Mouse (Mus musculus): ENCODE data around the gene Ttyh3. TPM values are rescaled to one million over a fixed set of nuclear protein-coding genes. Genes with fewer than 3 reads are reported as not detected.

The Ttyh3 gene
- total RNA-seq, 2 experiments from 2014 or later: 4.6 to 5.2 TPM

DNA sequence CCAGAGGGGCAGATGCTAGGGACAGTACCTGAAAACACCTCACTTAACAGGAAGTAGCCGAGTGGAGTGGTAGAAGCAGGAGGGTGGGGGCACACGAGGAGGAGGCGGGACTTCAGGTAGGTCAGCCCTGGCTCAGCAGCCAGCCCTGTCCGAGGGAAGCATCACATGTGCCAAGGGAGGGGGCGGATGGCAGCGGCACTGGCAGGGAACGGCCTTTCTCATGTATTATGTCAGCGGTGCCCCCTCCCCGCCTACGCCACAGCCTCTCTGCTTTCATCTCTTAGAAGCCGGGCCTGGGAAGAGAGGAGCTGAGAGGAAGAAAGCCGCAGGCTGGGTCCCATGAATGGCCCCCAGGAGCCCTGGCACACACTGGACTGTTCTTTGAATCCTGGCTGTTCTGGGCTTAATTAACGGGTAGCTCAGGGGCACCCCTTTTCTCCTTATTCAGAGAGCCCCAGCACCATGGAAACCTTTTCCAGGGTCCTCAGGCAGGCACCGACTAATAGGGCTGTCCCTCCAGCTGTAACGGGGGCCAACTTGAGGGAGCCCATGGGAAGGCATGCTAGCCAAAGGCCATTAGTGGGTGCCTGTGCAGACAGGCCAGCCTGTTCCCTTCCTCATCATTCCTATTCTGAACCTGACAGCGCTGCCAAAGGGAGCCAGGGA, 10.9 kb upstream of the Ttyh3 start:
- no peak for DNase-seq
- intact Hi-C loops (cut with DNase I): loop anchor here (5.0 kb wide), 1 partner anchor 117 kb away; no protein-coding TSS in a partner anchor

DNA sequence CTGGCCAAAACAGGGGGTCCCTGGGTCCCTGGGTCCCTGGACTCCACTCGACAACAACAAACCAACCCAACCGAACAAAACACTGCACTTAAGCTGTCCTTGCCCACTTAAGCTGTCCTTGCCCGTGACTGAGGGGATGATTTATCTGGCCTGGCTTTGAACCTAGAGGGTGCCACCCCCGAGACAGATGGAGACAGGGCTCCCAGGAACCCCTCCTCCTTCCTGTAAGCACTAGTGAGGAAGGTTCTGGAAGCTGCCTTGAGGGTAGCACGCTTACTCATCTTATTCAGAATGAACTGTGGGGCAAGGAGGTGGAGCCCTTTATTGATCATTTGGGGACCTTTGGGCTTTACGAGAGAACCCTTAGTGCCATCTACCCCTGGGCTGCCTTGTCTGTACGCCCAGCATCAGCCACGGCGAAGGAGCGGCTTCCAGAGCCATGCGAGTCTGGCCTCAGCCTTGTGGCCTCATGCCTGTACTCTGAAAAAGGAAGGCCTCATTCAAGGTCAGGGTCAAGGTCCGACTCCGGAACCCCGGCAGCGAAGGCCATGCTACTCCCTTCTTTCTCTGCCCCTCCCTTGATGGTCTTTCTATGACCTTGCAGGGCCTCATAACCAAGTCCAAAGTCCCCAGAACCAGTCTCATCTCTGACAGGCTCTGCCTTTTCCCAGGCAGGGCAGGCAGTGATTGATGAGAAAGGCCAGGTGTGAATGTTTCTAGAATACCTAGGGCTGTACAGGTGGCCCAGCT, 5.4 kb upstream of the Ttyh3 start:
- intact Hi-C loops (cut with DNase I): no loop called here

DNA sequence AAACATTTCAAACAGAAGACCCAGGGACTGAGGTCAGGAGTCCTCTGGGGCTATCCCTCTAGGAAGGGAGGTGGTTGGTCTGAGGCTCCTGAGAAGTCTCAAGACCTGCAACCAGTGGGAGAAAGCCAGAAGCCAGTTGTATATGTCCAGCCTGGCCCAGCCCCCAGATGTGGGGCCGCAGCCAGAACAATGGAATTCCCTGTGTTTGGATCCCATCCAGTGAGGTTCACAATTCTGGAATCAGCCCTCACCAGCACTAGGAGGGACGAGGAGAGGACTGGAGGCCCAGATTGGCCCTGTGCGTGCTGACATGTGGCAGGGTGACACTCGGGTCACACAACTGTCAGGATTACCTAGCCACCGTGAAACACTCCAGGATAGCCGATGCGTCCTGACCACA, 3.8 kb upstream of the Ttyh3 start:
- no peak for DNase-seq
- intact Hi-C loops (cut with DNase I): no loop called here

More for the DNA sequence above, 5.4 kb upstream of the Ttyh3 start:
- no peak for DNase-seq

DNA sequence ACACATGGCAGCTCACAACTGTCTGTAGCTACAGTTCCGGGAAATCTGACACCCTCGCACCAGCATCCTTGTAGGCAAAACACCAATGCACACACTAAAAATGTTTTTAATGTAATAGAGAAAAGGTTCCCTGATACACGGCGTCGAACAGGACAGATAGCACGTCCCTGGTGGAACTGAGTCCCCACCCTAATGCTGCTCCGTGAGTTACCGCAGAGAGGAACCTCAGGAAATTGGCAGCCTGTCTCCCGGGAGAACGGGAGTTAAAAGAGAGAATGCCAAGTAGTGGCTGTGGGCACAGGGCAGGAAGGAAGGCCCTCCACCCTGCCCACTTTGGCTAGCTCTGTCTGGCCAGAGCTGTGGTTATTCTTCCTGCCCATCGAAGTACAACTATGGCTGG, 2.4 kb upstream of the Ttyh3 start:
- intact Hi-C loops (cut with DNase I): loop anchor here (2.0 kb wide), 1 partner anchor 56 kb away; no protein-coding TSS in a partner anchor
- DNase-seq: no peak

DNA sequence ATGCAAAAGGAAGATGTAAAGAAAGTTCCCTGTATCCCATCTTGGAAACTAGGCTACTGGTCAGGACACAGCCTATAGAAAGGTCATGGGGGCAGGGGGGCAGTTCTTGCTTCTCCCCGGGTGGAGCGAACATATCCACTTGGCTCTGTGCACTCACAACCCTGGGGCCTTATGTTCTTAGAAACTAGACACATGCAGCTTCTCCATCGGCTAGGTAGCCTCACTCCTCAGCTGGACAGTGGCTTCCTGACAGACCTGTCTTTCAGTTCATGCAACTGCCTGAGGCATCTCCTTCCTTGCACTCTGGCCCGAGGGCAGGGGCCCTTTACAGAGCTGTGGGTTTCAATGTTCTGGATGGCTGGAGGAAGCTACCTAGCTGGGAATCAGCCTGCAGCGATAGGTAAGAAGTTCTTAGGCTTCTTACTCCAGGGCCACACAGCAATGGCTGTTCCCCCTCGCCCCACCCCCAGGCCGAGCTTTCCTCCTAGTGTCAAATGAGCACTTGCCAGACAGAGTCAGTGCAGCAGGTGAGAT, 1.1 kb upstream of the Ttyh3 start:
- intact Hi-C loops (cut with DNase I): loop anchor here (2.0 kb wide), 1 partner anchor 57 kb away; no protein-coding TSS in a partner anchor
- no peak for DNase-seq

DNA sequence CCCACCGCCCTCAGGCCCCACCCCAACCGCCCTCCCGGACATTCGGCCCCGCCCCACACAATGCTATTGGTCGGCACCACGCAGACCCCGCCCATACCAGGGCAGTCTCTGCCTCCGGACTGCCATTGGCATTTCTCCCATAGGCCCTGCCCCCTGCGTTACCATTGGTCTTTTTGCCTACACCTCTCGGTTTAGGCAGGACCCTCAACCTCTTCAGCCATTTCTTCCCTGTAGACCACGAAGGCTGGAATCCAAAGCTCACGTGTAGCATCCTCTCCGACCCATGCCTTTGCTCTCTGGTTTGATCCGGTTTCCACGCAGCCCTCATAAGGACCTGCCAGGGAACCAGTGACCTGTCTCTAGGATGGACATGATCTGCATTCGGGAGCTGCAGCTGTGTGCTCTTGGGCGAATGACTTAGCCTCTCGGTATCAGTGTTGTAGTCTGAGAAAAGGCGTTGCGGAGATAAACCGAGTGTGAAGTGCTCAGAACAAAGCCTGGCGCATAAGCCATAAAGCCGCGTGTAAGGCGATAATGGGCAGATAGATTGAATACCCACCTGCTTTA, 353 bp upstream of the Ttyh3 start:
- DNase-seq: peak; percentile 90 to 98
- intact Hi-C loops (cut with DNase I): no loop called here

DNA sequence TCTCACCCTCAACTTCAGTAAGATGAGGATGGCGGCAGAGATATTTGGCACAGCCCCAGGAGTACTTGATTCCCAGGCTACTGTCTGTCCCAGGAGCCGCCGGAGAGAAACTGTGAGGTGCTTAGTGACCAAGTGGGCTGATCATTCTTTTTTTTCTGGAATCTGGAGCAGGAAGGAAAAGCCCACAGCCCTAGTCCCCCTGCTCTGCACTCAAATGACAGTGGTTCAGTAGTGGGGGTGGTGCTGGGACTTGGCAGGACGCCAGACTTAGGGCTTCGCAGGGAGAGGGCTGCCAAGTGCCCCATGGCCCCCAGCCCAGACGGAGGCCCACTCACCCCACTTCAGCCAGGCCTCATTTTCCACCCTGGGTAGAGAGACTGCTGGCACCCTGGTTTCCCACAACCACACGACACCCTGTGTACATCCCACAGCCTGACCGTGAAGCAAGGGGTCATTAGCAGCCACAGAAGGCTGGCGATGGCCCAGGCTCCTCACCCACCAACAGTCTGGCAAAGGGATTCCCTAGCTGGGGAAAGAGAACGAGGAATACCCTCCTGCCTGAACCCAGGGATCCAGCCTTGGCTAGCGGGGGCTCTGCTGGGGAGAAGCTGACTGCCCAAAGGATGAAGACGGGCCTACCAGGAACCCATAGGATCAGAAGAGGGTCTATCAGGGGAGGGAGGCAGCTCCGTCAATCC, 861 bp downstream of the Ttyh3 start:
- intact Hi-C loops (cut with DNase I): no loop called here
- DNase-seq: peak in 1 of 2 experiments; percentile 38

DNA sequence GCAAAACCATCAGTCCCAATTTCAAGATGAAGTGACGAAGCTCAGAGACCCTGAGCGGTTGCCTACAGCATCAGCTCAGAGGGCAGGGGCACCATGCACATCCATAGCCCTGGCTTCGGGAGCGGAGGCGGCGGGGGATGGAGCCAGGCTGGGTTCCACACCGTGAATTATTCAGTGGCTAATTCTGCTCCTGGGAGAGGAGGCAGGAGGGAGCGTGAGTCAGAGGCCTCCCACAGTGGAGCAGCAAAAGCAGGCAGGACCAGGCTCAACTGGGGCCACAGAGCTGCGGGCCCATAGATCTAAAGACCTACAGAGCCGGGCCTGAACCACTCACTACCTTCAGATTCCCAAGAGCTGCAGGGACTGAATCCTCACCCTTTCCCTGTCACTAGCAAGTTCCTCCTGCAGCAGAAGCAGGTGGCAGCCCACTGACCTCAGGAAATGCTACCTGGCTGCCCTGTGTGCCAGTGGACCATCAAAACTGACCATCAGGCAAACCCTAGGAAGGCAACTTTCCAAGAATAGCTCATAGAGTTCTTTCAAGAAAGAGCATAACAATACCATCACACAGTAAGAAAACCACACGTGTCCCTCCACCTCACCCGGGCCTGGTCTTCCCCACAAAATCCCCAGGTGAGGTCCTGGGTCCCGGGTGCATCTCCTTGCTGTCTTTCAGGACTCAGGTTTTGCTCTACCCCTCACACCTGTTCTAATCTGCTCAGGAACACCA, 1.6 kb downstream of the Ttyh3 start:
- no peak for DNase-seq
- intact Hi-C loops (cut with DNase I): no loop called here

DNA sequence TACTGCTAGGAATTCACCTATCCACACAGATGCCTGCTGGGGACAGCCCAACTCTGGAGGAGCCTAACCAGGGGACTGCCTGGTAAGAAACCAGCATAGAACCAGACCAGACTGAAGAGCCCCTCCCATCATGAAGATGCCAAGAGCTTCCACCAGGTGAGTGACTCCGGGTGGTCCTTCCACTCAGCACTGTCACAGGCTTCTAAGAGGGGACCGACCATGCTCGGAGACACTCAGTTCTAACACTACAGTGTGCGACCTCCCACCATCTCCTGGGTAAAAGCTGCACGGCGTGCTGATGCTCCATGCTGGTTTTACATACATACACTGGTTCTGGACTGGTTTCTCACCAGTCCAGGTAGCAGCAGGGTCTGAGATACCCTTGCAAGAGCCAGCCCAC, 2.7 kb downstream of the Ttyh3 start:
- intact Hi-C loops (cut with DNase I): no loop called here
- no peak for DNase-seq

DNA sequence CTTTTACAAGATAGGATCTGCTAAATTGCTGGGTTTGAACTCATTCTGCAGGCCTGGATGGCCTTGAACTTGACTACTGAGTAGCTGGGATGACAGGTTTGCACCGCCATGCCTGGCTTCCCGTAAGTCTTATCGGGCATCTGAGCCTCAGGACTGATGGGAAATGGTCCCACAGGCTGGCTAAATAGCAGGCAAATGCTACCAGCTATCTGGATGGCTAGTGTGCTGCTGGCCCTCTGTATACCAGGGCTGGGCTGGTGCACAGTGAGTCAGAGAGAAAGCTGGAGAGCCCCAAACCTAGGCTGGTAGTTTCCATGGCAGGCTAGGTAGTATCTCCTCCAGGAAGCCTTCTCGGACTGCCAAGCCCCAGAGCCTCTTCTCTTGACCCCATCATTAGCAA, 3.4 kb downstream of the Ttyh3 start:
- no peak for DNase-seq
- intact Hi-C loops (cut with DNase I): no loop called here

DNA sequence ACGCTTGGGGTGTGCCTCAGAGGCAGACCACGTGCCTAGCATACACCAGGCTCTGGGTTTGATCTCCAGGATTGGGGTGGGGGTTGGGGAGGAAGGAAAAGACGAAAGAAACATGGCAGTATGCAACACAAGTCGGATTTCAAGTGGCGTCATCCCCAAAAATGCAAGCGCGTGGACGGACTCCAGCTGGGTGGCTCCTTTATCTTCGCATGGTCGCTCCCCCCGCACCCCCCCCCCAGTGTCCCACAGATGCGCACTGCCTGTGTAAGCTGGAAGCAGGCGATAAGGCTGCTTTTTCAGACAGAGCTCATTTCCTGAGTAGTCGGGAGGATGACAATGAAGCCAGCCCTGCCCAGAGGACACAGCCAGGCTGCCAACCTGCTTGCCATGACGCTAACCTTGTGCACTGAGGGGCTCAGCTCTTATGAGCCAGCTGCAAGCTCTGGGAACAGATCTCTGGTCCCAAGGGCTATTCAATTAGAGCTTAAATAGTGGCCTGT, 4.1 kb downstream of the Ttyh3 start:
- DNase-seq: no peak
- intact Hi-C loops (cut with DNase I): no loop called here

DNA sequence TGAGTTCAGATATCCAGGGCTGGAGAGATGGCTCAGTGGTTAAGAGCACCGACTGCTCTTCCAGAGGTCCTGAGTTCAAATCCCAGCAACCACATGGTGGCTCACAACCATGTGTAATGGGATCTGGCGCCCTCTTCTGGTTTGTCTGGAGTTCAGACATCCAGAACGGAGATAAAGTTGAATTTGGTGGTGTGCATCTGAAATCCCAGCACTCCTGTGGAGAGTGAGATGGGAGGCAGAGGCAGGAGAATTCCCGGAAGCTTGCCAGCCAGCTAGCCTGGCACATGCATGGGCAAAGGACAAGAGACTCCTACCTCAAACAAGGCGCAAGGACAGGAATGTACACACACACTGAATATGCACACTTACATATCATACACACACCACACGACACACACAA, 4.6 kb downstream of the Ttyh3 start:
- DNase-seq: no peak
- intact Hi-C loops (cut with DNase I): no loop called here

DNA sequence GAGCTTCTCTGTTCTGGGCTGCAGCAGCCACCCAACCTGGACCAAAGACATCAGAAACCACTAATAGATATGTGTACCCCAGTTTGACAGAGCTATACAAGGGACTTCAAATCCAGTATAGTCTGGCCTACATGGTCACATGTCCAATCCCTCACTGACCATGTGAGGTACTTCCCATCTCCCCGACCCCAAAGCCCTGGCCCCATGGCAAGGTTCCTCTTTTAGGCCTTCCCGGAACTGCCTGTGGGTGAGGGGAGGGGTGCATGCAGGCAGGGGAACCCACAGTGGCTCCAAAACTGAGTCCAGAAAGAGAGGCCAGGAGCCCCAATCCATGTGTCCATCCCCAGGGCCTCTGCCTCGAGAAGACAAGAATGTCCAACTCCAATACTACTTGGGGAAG, 6.8 kb downstream of the Ttyh3 start:
- intact Hi-C loops (cut with DNase I): no loop called here
- DNase-seq: no peak

DNA sequence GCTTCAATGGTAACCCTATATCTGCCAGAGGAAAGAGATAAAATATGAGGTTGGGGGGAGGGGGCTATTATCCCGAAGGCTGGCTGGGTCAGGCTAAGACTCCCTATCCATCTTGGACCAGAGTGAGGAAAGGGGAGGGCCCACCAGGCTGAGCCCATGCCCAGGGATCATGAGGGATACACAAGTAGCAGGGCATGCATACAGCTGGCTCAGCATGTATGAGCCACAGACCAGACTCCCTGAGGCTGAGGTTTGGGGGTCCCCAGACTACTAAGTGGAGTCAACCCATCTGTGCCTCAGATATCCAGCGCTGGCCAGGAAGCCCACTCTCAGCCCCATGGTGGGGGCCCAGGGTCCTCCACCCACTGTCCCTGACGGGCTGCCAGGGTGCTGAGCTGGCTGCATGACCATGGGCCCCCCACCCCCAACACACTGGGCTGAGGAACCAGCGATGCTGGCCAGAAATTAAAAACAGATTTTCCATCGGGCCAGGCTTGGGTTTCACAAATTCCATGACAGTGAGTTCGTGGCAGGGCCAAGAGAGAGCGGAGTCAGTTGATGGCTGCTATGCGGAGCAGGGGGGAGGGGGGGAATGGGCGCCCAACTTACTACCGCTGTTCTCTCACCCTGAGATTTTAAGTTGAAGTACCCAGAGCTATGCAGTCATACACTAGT, 7.4 kb downstream of the Ttyh3 start:
- DNase-seq: no peak
- intact Hi-C loops (cut with DNase I): no loop called here

DNA sequence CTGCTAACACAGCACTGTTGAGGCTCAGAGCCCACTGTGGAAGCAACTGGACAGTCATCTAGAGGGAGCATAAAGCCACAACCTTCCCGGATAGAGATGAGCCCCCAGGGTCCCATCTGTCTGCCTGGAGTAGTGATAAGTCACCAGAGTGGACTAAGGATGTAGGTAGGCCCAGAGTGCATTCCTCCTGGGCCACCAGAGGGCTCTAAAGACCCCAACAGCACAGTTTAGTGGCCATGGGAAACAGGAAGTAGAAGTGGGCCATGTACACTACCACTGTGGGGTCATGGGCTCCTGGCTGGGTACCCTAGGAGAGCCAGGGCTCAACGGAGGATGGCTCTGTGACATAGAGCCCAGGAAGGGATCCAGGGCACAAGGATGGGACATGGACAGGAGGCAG, 8.0 kb downstream of the Ttyh3 start:
- intact Hi-C loops (cut with DNase I): no loop called here
- DNase-seq: no peak

DNA sequence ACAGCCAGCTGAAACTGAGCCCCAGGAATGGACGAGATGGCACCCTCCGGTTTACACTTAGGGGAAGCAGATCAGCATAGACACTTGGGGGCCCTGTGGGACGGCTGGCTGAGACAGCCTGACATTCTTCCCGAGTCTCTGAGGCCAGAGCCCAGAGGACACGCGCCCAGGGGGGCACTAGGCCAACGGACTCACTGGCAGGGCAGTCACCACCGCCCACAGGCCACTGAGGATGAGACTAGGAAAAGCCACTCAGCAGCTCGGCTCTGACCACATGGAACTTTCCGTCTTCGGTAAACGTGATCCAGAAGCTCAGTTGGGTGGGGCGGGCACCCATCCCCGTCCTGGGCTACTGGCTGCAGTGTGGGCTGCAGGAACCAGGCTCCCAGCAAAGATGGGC, 9.0 kb downstream of the Ttyh3 start:
- intact Hi-C loops (cut with DNase I): no loop called here
- peak; percentile 67 to 80 for DNase-seq

DNA sequence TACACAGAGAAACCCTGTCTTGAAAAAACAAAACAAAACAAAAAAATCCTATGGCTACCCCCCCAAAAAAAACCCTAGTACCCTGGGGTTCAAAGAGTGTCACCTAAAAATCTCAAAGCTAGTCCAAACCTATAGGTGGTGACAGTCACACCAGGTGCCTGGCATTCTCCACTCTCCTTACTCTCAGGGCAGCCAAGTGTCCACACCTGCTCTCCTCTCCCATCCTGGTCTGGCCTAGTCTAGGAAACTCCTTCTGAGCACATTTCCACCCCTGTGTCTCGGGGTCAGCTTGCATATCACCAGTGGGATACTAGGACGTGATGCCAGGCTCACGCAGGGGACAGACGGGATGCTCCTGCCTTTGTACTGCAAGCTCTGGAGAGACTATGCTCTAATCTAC, 9.5 kb downstream of the Ttyh3 start:
- intact Hi-C loops (cut with DNase I): no loop called here

DNA sequence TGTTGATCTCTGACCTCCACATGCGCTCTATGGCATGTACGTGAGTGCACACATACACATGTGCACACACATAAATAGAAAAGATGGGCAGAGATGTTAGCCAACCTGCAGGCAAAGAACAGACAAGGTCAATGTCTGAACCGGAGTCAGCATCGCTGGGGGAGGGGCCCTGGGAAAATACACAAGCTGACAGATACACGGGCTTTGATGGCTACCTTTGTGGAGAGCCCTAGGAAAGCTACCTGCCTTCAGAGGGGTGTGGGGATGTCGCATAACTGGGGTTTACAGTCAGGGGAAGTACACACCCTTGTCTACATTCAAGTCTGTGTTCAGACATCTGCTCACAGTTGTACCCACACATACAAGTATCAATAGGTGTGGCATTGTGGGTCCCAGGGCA, 10.3 kb downstream of the Ttyh3 start:
- no peak for DNase-seq
- intact Hi-C loops (cut with DNase I): no loop called here

More for the DNA sequence above, 9.5 kb downstream of the Ttyh3 start:
- DNase-seq: no peak

DNA sequence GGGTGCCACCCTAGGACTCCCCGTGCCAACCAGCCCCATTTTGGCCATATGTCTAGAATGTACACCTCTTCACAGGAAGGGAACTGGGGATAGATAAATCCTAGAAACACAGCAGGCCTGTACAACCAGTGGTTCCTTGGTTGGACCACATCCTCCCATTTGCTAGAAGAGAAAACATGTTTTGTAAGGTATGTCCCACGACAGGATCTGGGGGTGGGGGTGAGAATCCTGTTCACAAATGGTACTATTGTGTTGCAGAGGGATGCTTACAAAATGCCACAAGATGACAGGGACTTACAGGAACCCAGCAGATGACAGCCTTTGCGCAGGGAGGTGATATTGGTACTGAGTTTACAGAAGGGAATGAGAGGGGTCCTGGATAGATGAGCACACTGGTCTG, 10.8 kb downstream of the Ttyh3 start:
- DNase-seq: no peak
- intact Hi-C loops (cut with DNase I): no loop called here

DNA sequence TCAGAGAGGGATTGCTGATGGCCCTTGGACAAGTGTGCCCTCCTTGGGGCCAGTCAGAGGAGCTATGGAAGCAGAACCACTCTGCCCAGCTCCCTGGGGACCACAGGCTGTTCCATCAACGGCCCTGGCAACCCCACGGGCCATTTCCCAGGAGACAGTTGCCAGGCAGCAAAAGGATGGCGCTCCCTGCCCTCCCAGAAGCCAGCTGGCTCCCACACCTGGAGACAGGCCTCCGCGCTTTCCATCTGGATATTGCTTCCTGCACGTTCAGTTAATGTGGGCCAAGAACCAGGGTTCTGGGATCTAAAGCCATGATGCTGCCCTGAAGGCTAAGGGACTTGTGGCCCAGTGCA, 11.8 kb downstream of the Ttyh3 start:
- intact Hi-C loops (cut with DNase I): no loop called here
- DNase-seq: no peak
